Mouse (Mus musculus) olfactory bulb, adult 2 months (tissue): Measurements from ENCODE around the gene Ttc23. TPM values are rescaled to one million over a fixed set of nuclear protein-coding genes. Genes with fewer than 3 reads are reported as not detected.

Experiments
- H3K27ac ChIP-seq: fragments of 200-500 bp; 2 replicates; pipeline ENCODE4 v1.5.1; 2012; ENCODE audit warnings: low read depth, low read length; ENCODE audit not compliant: insufficient read depth
- H3K4me1 ChIP-seq: fragments of 200-500 bp; 2 replicates; pipeline ENCODE4 v1.6.1; 2012; ENCODE audit warnings: low read length; ENCODE audit not compliant: control insufficient read depth, insufficient read depth
- H3K4me3 ChIP-seq: fragments of 200-500 bp; 2 replicates; pipeline ENCODE4 v1.5.1; 2012; ENCODE audit warnings: mild to moderate bottlenecking, low read depth, low read length, moderate library complexity; ENCODE audit not compliant: insufficient read depth
- CTCF ChIP-seq: fragments of 200-500 bp; IDR thresholded peaks from 2 replicates; pipeline ENCODE4 v1.5.1; 2012; ENCODE audit warnings: low read depth, mild to moderate bottlenecking, low read length, moderate library complexity; ENCODE audit not compliant: insufficient read depth
- POLR2A ChIP-seq: fragments of 200-500 bp; IDR thresholded peaks from 2 replicates; pipeline ENCODE4 v1.6.1; 2012; ENCODE audit warnings: mild to moderate bottlenecking, low read depth, low read length, moderate library complexity; ENCODE audit not compliant: insufficient read depth
- WGBS: fragments of 180-500 bp; shearing (Covaris S2); methylation state at CpG from one replicate; pipeline ENCODE4 v1.1.7; 2018; 5-methylcytosine and 5-hydroxymethylcytosine counted together
- polyA plus RNA-seq: library from polyadenylated mRNA; stranded (reverse); fragments of >200 nt; gene quantifications from 2 replicates; pipeline ENCODE4 v1.2.4, GENCODE M21; 2012; ENCODE audit warnings: low replicate concordance; ENCODE audit not compliant: missing spikeins, insufficient read depth, insufficient read length

Ttc23 gene
- polyA plus RNA-seq, 1 experiment: not detected

GRCm38 (mm10) chr7:67616890-67617289 is 30.3 kb upstream of the Ttc23 start:
- no peak for TF ChIP-seq CTCF
- no peak for TF ChIP-seq POLR2A
- H3K27ac ChIP-seq: no peak overlapping the region
- no peak overlapping the region for H3K4me3 ChIP-seq
- H3K4me1 ChIP-seq: no peaks in the 10 kb centered on the region; the same call in 1 of the 2 replicates
- 87% methylated on average over 4 of the region's 4 CpGs for WGBS

GRCm38 (mm10) chr7:67617646-67618045 is 29.6 kb upstream of the Ttc23 start:
- H3K27ac ChIP-seq: no peak overlapping the region
- TF ChIP-seq CTCF (no peak), POLR2A (no peak)
- no peaks in the 10 kb centered on the region; the same call in 1 of the 2 replicates for H3K4me1 ChIP-seq
- WGBS: 94% methylated on average over 10 of the region's 10 CpGs
- no peak overlapping the region for H3K4me3 ChIP-seq

GRCm38 (mm10) chr7:67618316-67618715 is 28.9 kb upstream of the Ttc23 start:
- TF ChIP-seq CTCF (no peak), POLR2A (no peak)
- WGBS: 95% methylated on average over 3 of the region's 3 CpGs
- H3K27ac ChIP-seq: no peak overlapping the region
- H3K4me3 ChIP-seq: no peak overlapping the region
- no peaks in the 10 kb centered on the region; the same call in 1 of the 2 replicates for H3K4me1 ChIP-seq

GRCm38 (mm10) chr7:67619836-67620235 is 27.4 kb upstream of the Ttc23 start:
- peaks cover 5% of the 10 kb centered on the region; the same call in 1 of the 2 replicates for H3K4me1 ChIP-seq
- 73% methylated on average over 4 of the region's 4 CpGs for WGBS
- no peak overlapping the region for H3K4me3 ChIP-seq
- TF ChIP-seq POLR2A (no peak), CTCF (no peak)
- H3K27ac ChIP-seq: no peak overlapping the region

- TF ChIP-seq CTCF (no peak), POLR2A (no peak)
- H3K27ac ChIP-seq: no peak overlapping the region
- WGBS: 85% methylated on average over 3 of the region's 3 CpGs
- H3K4me3 ChIP-seq: no peak overlapping the region
- H3K4me1 ChIP-seq: peaks cover 5% of the 10 kb centered on the region; the same call in 1 of the 2 replicates
Observed at GRCm38 (mm10) chr7:67622151-67622550, 25.1 kb upstream of the Ttc23 start.

- peaks cover 5% of the 10 kb centered on the region; the same call in 1 of the 2 replicates for H3K4me1 ChIP-seq
- WGBS: 95% methylated on average over 5 of the region's 5 CpGs
- TF ChIP-seq CTCF (no peak), POLR2A (no peak)
Observed at GRCm38 (mm10) chr7:67626671-67627070, 20.5 kb upstream of the Ttc23 start.

GRCm38 (mm10) chr7:67629681-67630080 is 17.5 kb upstream of the Ttc23 start:
- no peak for TF ChIP-seq POLR2A
- H3K27ac ChIP-seq: no peak overlapping the region

More at GRCm38 (mm10) chr7:67626671-67627070, 20.5 kb upstream of the Ttc23 start:
- Histone ChIP-seq H3K4me3 (no peak overlapping the region), H3K27ac (no peak overlapping the region)

GRCm38 (mm10) chr7:67630817-67631216 is 16.4 kb upstream of the Ttc23 start:
- H3K4me3 ChIP-seq: no peak overlapping the region
- TF ChIP-seq POLR2A (no peak), CTCF (no peak)
- 1% methylated on average over 2 of the region's 2 CpGs for WGBS
- H3K27ac ChIP-seq: no peak overlapping the region
- H3K4me1 ChIP-seq: no peaks in the 10 kb centered on the region

More at GRCm38 (mm10) chr7:67629681-67630080, 17.5 kb upstream of the Ttc23 start:
- no peaks in the 10 kb centered on the region for H3K4me1 ChIP-seq
- H3K4me3 ChIP-seq: no peak overlapping the region
- 78% methylated on average over 5 of the region's 5 CpGs for WGBS

GRCm38 (mm10) chr7:67632380-67632779 is 14.8 kb upstream of the Ttc23 start:
- Histone ChIP-seq H3K4me1 (no peaks in the 10 kb centered on the region), H3K27ac (no peak overlapping the region), H3K4me3 (no peak overlapping the region)
- 85% methylated on average over 5 of the region's 5 CpGs for WGBS
- TF ChIP-seq POLR2A: no peak
- TF ChIP-seq CTCF: no peak

GRCm38 (mm10) chr7:67634210-67634609 is 13.0 kb upstream of the Ttc23 start:
- Histone ChIP-seq H3K4me1 (no peaks in the 10 kb centered on the region), H3K4me3 (no peak overlapping the region), H3K27ac (no peak overlapping the region)
- WGBS: 97% methylated on average over 3 of the region's 3 CpGs
- TF ChIP-seq CTCF (no peak), POLR2A (no peak)
